Mouse (Mus musculus): ENCODE results near the gene Fubp1. TPM values are rescaled to one million over a fixed set of nuclear protein-coding genes. Genes with fewer than 3 reads are reported as not detected.

Fubp1 gene
- polyA plus RNA-seq, 1 experiment from 2014 or later: 200 TPM

DNA sequence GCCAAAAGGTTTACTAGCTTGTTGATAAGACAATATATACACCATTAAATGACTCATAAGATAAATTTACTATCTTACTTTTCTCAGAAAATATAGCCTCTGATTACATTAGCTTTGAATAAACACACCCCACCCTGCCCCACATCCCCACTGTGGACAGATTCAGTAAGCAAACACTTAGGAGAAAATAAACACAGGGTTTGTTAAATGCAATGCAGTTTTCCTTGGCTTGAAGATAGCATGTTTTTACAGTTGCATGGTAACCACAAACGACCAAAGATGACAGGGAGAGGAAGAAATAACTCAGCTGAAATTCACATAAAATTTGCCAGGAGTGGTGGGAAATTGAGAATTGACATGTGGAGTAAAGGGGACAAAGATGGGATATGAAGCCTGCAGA lies 39.8 kb upstream of the Fubp1 start:
- DNase-seq (ENCODE audit: low spot score): no peak
- peaks cover 18% of the 10 kb centered on the region for H3K27me3 ChIP-seq (replicated peaks; ENCODE audit: control insufficient read depth, insufficient read depth, low read length)
- no peak overlapping the region for H3K4me2 ChIP-seq (ENCODE audit: low read depth, low read length)
- no peaks in the 10 kb centered on the region for H3K36me3 ChIP-seq (ENCODE audit: control insufficient read depth, insufficient read depth, low read length)
- no peaks in the 10 kb centered on the region for H3K9me3 ChIP-seq (ENCODE audit: control insufficient read depth, low read length)
- peaks cover 16% of the 10 kb centered on the region for H3K4me1 ChIP-seq (ENCODE audit: control insufficient read depth, insufficient read depth, low read length)
- H3K4me3 ChIP-seq (ENCODE audit: low read depth, low read length): no peak overlapping the region
- H3K9ac ChIP-seq (ENCODE audit: low read depth, low read length): no peak overlapping the region
- ATAC-seq (ENCODE audit: low read depth): no peak
- WGBS: 38% methylated on average over 1 of the region's 1 CpGs
- no peak overlapping the region for H3K27ac ChIP-seq (replicated peaks; ENCODE audit: low read depth, low read length)

DNA sequence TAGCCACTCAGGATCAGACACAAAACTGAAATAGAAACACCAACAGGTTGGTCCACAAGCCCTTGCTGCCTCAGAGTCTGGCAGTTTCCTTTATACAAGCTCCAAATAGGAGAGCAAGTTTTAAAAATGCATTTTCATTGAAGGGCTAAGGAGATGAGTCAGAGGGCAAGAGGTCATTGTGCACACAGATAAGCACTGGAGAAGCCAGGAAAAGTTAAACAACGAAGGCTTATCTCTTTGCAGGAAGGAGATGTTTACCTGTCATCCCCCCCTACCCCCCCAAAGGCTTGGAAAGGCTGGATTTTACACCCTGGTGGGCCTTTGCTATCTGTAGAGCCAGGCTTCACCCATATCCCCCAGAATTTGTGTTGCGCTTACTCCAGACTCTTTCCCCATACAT lies 39.0 kb upstream of the Fubp1 start:
- no peak overlapping the region for H3K4me2 ChIP-seq (ENCODE audit: low read depth, low read length)
- no peak overlapping the region for H3K4me3 ChIP-seq (ENCODE audit: low read depth, low read length)
- H3K9ac ChIP-seq (ENCODE audit: low read depth, low read length): no peak overlapping the region
- no peak overlapping the region for H3K27ac ChIP-seq (replicated peaks; ENCODE audit: low read depth, low read length)
- no peaks in the 10 kb centered on the region for H3K9me3 ChIP-seq (ENCODE audit: control insufficient read depth, low read length)
- DNase-seq (ENCODE audit: low spot score) (no peak), ATAC-seq (ENCODE audit: low read depth) (no peak)
- no peaks in the 10 kb centered on the region for H3K36me3 ChIP-seq (ENCODE audit: control insufficient read depth, insufficient read depth, low read length)
- 60% methylated on average over 2 of the region's 2 CpGs for WGBS
- peaks cover 9% of the 10 kb centered on the region for H3K4me1 ChIP-seq (ENCODE audit: control insufficient read depth, insufficient read depth, low read length)
- H3K27me3 ChIP-seq (replicated peaks; ENCODE audit: control insufficient read depth, insufficient read depth, low read length): peaks cover 10% of the 10 kb centered on the region; the same call in 1 of the 2 replicates

DNA sequence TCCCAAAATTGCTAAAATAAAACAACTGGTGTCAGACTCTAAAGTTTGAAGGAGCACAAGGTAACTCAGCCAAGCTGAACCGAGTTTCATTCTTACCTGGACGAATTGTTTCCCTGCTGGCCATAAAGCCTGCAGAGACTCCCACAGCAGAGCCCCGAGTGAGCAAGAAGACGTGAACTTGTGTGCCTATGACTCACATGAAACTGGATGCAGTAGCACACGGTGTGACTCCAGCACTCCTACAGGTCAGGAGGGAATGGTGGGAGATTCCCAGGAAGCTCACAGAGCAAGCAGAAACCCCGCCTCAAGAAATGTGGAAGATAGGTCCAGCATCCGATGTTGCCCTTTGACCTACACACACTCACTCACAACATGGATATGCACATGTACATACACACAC lies 38.4 kb upstream of the Fubp1 start:
- Histone ChIP-seq H3K36me3 (ENCODE audit: control insufficient read depth, insufficient read depth, low read length) (no peaks in the 10 kb centered on the region), H3K9ac (ENCODE audit: low read depth, low read length) (no peak overlapping the region), H3K27me3 (replicated peaks; ENCODE audit: control insufficient read depth, insufficient read depth, low read length) (0 out of 2 replicates have a peak, but pooled peaks cover 5% of the 10 kb centered on the region), H3K4me3 (ENCODE audit: low read depth, low read length) (no peak overlapping the region), H3K9me3 (ENCODE audit: control insufficient read depth, low read length) (no peaks in the 10 kb centered on the region), H3K4me2 (ENCODE audit: low read depth, low read length) (no peak overlapping the region), H3K27ac (replicated peaks; ENCODE audit: low read depth, low read length) (no peak overlapping the region), H3K4me1 (ENCODE audit: control insufficient read depth, insufficient read depth, low read length) (peaks cover 6% of the 10 kb centered on the region)
- DNase-seq (ENCODE audit: low spot score): no peak
- ATAC-seq (ENCODE audit: low read depth): no peak
- 70% methylated on average over 7 of the region's 7 CpGs for WGBS

DNA sequence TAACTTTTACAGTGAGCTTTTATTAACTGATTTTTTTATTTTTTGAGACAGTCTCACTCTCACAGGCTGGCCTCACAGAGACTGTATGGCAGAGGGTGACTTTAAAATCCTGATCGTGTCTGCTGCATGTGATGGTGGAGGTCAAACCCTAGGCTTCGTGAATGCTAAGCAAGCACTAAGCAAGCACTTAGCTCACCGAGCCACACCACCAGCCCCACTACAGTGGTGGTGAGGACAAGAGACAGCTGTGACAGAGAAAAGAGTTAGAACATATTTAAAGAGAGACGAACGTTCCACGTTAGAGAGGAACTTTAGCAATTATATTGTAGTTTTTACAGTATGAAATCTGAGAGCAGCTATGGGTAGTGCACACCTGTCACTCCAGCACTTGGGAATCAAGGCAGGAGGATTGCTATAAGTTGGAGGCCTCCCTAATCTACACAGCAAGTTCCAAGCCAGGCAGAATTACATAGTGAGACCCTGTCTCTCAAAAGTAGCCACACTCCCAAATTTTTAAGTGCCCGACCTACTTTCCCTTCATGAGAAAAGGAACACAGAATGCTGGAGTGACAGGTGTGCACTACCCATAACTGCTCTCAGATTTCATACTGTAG lies 37.8 kb upstream of the Fubp1 start:
- no peaks in the 10 kb centered on the region for H3K9me3 ChIP-seq (ENCODE audit: control insufficient read depth, low read length)
- no peak overlapping the region for H3K27ac ChIP-seq (replicated peaks; ENCODE audit: low read depth, low read length)
- no peak for DNase-seq (ENCODE audit: low spot score)
- H3K4me1 ChIP-seq (ENCODE audit: control insufficient read depth, insufficient read depth, low read length): 0 out of 2 replicates have a peak, but pooled peaks cover under 1% of the 10 kb centered on the region
- 71% methylated on average over 7 of the region's 7 CpGs for WGBS
- H3K27me3 ChIP-seq (replicated peaks; ENCODE audit: control insufficient read depth, insufficient read depth, low read length): 0 out of 2 replicates have a peak, but pooled peaks cover 4% of the 10 kb centered on the region
- H3K4me2 ChIP-seq (ENCODE audit: low read depth, low read length): no peak overlapping the region
- H3K4me3 ChIP-seq (ENCODE audit: low read depth, low read length): no peak overlapping the region
- peak; percentile 57; the same call in 1 of the 2 replicates for ATAC-seq (ENCODE audit: low read depth)
- no peaks in the 10 kb centered on the region for H3K36me3 ChIP-seq (ENCODE audit: control insufficient read depth, insufficient read depth, low read length)
- no peak overlapping the region for H3K9ac ChIP-seq (ENCODE audit: low read depth, low read length)

DNA sequence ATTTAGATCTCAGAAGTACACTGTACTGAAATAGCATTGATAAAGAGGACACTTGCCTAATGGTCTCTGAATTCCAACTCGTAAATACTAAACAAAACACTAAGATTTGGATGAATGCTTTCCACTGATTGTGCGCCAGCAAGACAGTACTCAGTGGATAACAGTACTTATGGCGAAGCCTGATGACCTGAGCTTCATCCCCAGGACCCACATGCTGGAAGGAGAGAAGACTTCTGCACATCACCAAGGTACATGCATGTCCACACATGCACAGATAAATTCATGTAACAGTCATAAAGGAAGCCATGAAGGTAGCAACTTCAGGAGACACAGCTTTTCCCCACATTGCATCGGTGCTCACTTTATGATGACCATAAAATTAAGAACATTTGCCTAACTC lies 31.4 kb upstream of the Fubp1 start:
- Histone ChIP-seq H3K4me1 (ENCODE audit: control insufficient read depth, insufficient read depth, low read length) (no peaks in the 10 kb centered on the region), H3K9ac (ENCODE audit: low read depth, low read length) (no peak overlapping the region), H3K4me2 (ENCODE audit: low read depth, low read length) (no peak overlapping the region), H3K9me3 (ENCODE audit: control insufficient read depth, low read length) (no peaks in the 10 kb centered on the region), H3K27ac (replicated peaks; ENCODE audit: low read depth, low read length) (no peak overlapping the region), H3K4me3 (ENCODE audit: low read depth, low read length) (no peak overlapping the region), H3K36me3 (ENCODE audit: control insufficient read depth, insufficient read depth, low read length) (0 out of 2 replicates have a peak, but pooled peaks cover 6% of the 10 kb centered on the region), H3K27me3 (replicated peaks; ENCODE audit: control insufficient read depth, insufficient read depth, low read length) (no peaks in the 10 kb centered on the region)
- 90% methylated on average over 4 of the region's 4 CpGs for WGBS
- ATAC-seq (ENCODE audit: low read depth) (no peak), DNase-seq (ENCODE audit: low spot score) (no peak)

DNA sequence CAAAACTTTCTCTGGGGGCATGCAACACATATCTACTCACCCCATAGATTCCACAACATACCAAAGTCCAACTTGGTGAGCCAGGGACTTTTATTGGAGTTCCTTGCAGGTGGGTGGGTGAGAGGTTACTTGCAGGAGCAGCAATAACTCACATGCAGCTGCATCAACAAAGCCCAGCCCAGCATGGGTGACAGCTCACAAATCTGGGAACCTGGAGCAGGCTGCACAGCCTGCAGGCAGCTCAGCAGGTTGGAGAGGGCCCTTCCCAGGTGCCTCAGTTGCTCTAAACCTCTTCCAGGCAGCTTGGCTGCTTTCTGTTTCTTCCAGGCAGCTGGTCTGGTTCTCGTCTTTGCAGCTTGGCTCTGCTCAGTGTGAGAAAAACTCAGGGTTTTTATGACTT lies 30.9 kb upstream of the Fubp1 start:
- H3K27me3 ChIP-seq (replicated peaks; ENCODE audit: control insufficient read depth, insufficient read depth, low read length): no peaks in the 10 kb centered on the region
- ATAC-seq (ENCODE audit: low read depth) (no peak), DNase-seq (ENCODE audit: low spot score) (no peak)
- no peak overlapping the region for H3K4me3 ChIP-seq (ENCODE audit: low read depth, low read length)
- no peak overlapping the region for H3K9ac ChIP-seq (ENCODE audit: low read depth, low read length)
- WGBS: 56% methylated on average over 1 of the region's 1 CpGs
- H3K36me3 ChIP-seq (ENCODE audit: control insufficient read depth, insufficient read depth, low read length): 0 out of 2 replicates have a peak, but pooled peaks cover 6% of the 10 kb centered on the region
- no peaks in the 10 kb centered on the region for H3K4me1 ChIP-seq (ENCODE audit: control insufficient read depth, insufficient read depth, low read length)
- H3K4me2 ChIP-seq (ENCODE audit: low read depth, low read length): no peak overlapping the region
- no peak overlapping the region for H3K27ac ChIP-seq (replicated peaks; ENCODE audit: low read depth, low read length)
- H3K9me3 ChIP-seq (ENCODE audit: control insufficient read depth, low read length): no peaks in the 10 kb centered on the region

DNA sequence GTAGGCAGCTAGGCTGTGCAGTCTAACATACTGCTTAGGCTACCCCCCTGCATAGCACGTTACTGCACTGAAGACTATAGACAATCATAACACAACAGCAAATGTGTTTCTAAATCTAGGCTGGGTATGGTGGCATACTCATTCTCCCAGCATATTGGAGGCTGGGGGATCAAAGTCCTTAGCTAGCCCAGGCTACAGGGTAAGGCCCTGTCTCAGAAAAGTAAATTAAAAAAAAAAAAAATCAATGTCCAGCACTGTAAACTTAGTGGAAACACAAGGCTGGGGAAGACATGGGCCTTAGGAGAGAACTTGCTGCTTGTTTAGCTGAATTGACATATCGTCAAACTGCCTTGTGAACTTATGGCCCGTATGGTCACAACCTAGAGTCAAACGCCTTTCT lies 29.6 kb upstream of the Fubp1 start:
- no peaks in the 10 kb centered on the region for H3K4me1 ChIP-seq (ENCODE audit: control insufficient read depth, insufficient read depth, low read length)
- no peaks in the 10 kb centered on the region for H3K27me3 ChIP-seq (replicated peaks; ENCODE audit: control insufficient read depth, insufficient read depth, low read length)
- no peak for DNase-seq (ENCODE audit: low spot score)
- H3K4me3 ChIP-seq (ENCODE audit: low read depth, low read length): no peak overlapping the region
- H3K27ac ChIP-seq (replicated peaks; ENCODE audit: low read depth, low read length): no peak overlapping the region
- H3K36me3 ChIP-seq (ENCODE audit: control insufficient read depth, insufficient read depth, low read length): peaks cover 15% of the 10 kb centered on the region; the same call in 1 of the 2 replicates
- H3K9me3 ChIP-seq (ENCODE audit: control insufficient read depth, low read length): no peaks in the 10 kb centered on the region
- H3K9ac ChIP-seq (ENCODE audit: low read depth, low read length): no peak overlapping the region
- WGBS: 93% methylated on average over 4 of the region's 4 CpGs
- no peak overlapping the region for H3K4me2 ChIP-seq (ENCODE audit: low read depth, low read length)
- ATAC-seq (ENCODE audit: low read depth): no peak

DNA sequence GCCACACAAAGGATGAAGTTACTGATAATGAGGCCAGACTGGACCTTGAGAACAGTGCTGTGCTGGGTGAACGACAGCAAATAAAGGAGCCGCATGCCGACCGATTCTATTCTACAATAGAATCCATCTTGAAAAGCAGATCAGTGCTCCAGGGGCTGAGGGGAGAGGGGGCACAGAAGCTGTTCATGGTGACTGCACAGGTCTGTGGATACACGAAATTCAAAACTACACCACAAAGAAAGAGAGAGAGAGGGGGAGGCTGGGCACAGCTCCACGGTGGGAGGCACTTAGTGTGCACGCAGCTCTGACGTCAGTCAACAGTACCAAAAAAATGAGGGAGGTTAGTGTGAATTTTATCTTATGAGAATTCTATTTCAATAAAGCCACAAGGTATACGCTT lies 26.7 kb upstream of the Fubp1 start:
- H3K36me3 ChIP-seq (ENCODE audit: control insufficient read depth, insufficient read depth, low read length): peaks cover 27% of the 10 kb centered on the region; the same call in 1 of the 2 replicates
- no peaks in the 10 kb centered on the region for H3K9me3 ChIP-seq (ENCODE audit: control insufficient read depth, low read length)
- 82% methylated on average over 9 of the region's 9 CpGs for WGBS
- no peak for ATAC-seq (ENCODE audit: low read depth)
- no peak overlapping the region for H3K4me3 ChIP-seq (ENCODE audit: low read depth, low read length)
- H3K9ac ChIP-seq (ENCODE audit: low read depth, low read length): no peak overlapping the region
- no peaks in the 10 kb centered on the region for H3K27me3 ChIP-seq (replicated peaks; ENCODE audit: control insufficient read depth, insufficient read depth, low read length)
- H3K27ac ChIP-seq (replicated peaks; ENCODE audit: low read depth, low read length): no peak overlapping the region
- no peak overlapping the region for H3K4me2 ChIP-seq (ENCODE audit: low read depth, low read length)
- H3K4me1 ChIP-seq (ENCODE audit: control insufficient read depth, insufficient read depth, low read length): no peaks in the 10 kb centered on the region
- no peak for DNase-seq (ENCODE audit: low spot score)

DNA sequence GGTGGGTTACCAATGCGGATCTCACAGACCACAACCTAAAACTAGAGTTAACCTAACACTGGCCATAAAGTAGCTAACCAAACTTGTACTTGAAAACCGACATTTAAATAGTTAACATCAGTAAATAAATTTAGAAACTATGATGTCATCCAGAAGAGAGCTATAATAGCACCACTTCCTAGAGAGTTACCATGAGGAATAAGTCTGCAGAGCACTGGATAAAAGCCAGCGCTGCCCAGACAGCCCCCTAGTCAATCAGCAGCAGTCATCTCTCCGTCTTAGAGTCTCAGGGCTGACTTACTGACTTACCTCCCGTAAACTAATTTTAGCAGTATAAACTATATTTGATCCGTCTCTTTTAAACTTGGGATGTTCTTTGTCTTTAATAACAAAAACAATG lies 24.1 kb upstream of the Fubp1 start:
- Histone ChIP-seq H3K4me1 (ENCODE audit: control insufficient read depth, insufficient read depth, low read length) (peaks cover 3% of the 10 kb centered on the region), H3K4me2 (ENCODE audit: low read depth, low read length) (no peak overlapping the region), H3K27me3 (replicated peaks; ENCODE audit: control insufficient read depth, insufficient read depth, low read length) (no peaks in the 10 kb centered on the region), H3K9ac (ENCODE audit: low read depth, low read length) (no peak overlapping the region), H3K4me3 (ENCODE audit: low read depth, low read length) (no peak overlapping the region), H3K27ac (replicated peaks; ENCODE audit: low read depth, low read length) (no peak overlapping the region), H3K36me3 (ENCODE audit: control insufficient read depth, insufficient read depth, low read length) (peaks cover 27% of the 10 kb centered on the region; the same call in 1 of the 2 replicates), H3K9me3 (ENCODE audit: control insufficient read depth, low read length) (no peaks in the 10 kb centered on the region)
- ATAC-seq (ENCODE audit: low read depth): no peak
- DNase-seq (ENCODE audit: low spot score): no peak
- 70% methylated on average over 6 of the region's 6 CpGs for WGBS
